Mouse (Mus musculus) hindbrain, postnatal 0 days (tissue): ENCODE results near the gene Sf1. TPM values are rescaled to one million over a fixed set of nuclear protein-coding genes. Genes with fewer than 3 reads are reported as not detected.

Source experiments
- ATAC-seq: fragments of 200-750 bp; cut with Nextera tagmentation; 2 replicates; pipeline ENCODE4 v1.8.0; 2017; ENCODE audit warnings: mild to moderate bottlenecking, moderate TSS enrichment, moderate library complexity
- DNase-seq: peaks from one replicate; pipeline ENCODE4 v3.0.0-alpha.2; 2015; ENCODE audit warnings: low spot score
- H3K27ac ChIP-seq: fragments of 300-500 bp; sonication (generic); 2 replicates; pipeline ENCODE4 v1.5.1; 2014; ENCODE audit warnings: mild to moderate bottlenecking
- H3K27me3 ChIP-seq: fragments of 300-500 bp; sonication (generic); 2 replicates; pipeline ENCODE4 v1.6.1; 2014; ENCODE audit warnings: low read length, mixed read lengths; ENCODE audit not compliant: insufficient read depth
- H3K36me3 ChIP-seq: fragments of 300-500 bp; sonication (generic); 2 replicates; pipeline ENCODE4 v1.6.1; 2014; ENCODE audit warnings: low read length, mixed read lengths; ENCODE audit not compliant: insufficient read depth
- H3K4me1 ChIP-seq: fragments of 300-500 bp; sonication (generic); 2 replicates; pipeline ENCODE4 v1.6.1; 2014; ENCODE audit warnings: antibody characterized with exemption, low read length, mixed read lengths; ENCODE audit not compliant: insufficient read depth
- H3K4me2 ChIP-seq: fragments of 300-500 bp; sonication (generic); 2 replicates; pipeline ENCODE4 v1.6.1; 2014; ENCODE audit warnings: low read depth, mild to moderate bottlenecking, low read length, moderate library complexity, mixed read lengths
- H3K4me3 ChIP-seq: fragments of 300-500 bp; sonication (generic); 2 replicates; pipeline ENCODE4 v1.5.1; 2014; ENCODE audit warnings: low read length
- H3K9ac ChIP-seq: fragments of 300-500 bp; sonication (generic); replicated peaks from 2 replicates; pipeline ENCODE4 v1.6.1; 2014; ENCODE audit warnings: mild to moderate bottlenecking, low read length, moderate library complexity, mixed read lengths
- H3K9me3 ChIP-seq: fragments of 300-500 bp; sonication (generic); 2 replicates; pipeline ENCODE4 v1.6.1; 2016; ENCODE audit warnings: low read length, mixed read lengths
- CTCF ChIP-seq: IDR thresholded peaks from 2 replicates; pipeline ENCODE4 v1.5.1; 2016; ENCODE audit warnings: antibody characterized with exemption, control low read depth, low read depth
- WGBS: fragments of 180-500 bp; shearing (Covaris S2); extraction: QIAGEN DNeasy Blood & Tissue Kit; methylation state at CpG from one replicate; pipeline ENCODE4 v1.1.7; 2014; 5-methylcytosine and 5-hydroxymethylcytosine counted together
- polyA plus RNA-seq: library from polyadenylated mRNA; unstranded; fragments of >200 nt; fragmentation: Nextera tagmentation; extraction: Ambion mirVana; gene quantifications from 2 replicates; pipeline ENCODE4 v1.2.1, GENCODE M21; 2015
- total RNA-seq: library from RNA; depleted of rRNA; stranded (reverse); fragments of >200 nt; gene quantifications from 2 replicates; pipeline ENCODE4 v1.2.3, GENCODE M21; 2014

Gene Sf1
- total and polyA plus RNA-seq, 2 experiments from 2014 or later, result 84.9 to 89.0 TPM

GRCm38 (mm10) chr19:6380411-6381166 lies 17.1 kb downstream of the Sf1 start:
- WGBS, result 95% methylated on average over 9 of the region's 9 CpGs
- Histone ChIP-seq H3K4me2 (no peak overlapping the region), H3K27me3 (no peaks in the 10 kb centered on the region), H3K4me3 (no peak overlapping the region), H3K4me1 (peaks cover 4% of the 10 kb centered on the region), H3K36me3 (peaks cover 31% of the 10 kb centered on the region), H3K9ac (no peak overlapping the region), H3K9me3 (no peaks in the 10 kb centered on the region), H3K27ac (no peak overlapping the region)
- no peak for ATAC-seq
- no peak for DNase-seq
- no peak for TF ChIP-seq CTCF

GRCm38 (mm10) chr19:6381238-6381637 lies 17.7 kb downstream of the Sf1 start:
- whole genome bisulfite sequencing, result 94% methylated on average over 5 of the region's 5 CpGs
- H3K9me3 ChIP-seq, result no peaks in the 10 kb centered on the region
- no peak overlapping the region for H3K9ac ChIP-seq
- no peak for TF ChIP-seq CTCF
- H3K36me3 ChIP-seq, result peaks cover 25% of the 10 kb centered on the region
- H3K4me1 ChIP-seq, result peaks cover 4% of the 10 kb centered on the region
- no peak overlapping the region for H3K4me2 ChIP-seq
- H3K27me3 ChIP-seq, result no peaks in the 10 kb centered on the region
- DNase-seq (no peak), ATAC-seq (no peak)
- no peak overlapping the region for H3K27ac ChIP-seq
- no peak overlapping the region for H3K4me3 ChIP-seq

GRCm38 (mm10) chr19:6382323-6382924 lies 18.9 kb downstream of the Sf1 start:
- H3K4me2 ChIP-seq, result no peak overlapping the region
- ATAC-seq (no peak), DNase-seq (no peak)
- H3K4me3 ChIP-seq, result no peak overlapping the region
- no peaks in the 10 kb centered on the region for H3K27me3 ChIP-seq
- H3K9ac ChIP-seq, result no peak overlapping the region
- H3K27ac ChIP-seq, result no peak overlapping the region
- TF ChIP-seq CTCF, result no peak
- no peaks in the 10 kb centered on the region for H3K9me3 ChIP-seq
- WGBS, result 80% methylated on average over 4 of the region's 4 CpGs
- peaks cover 13% of the 10 kb centered on the region; the same call in 1 of the 2 replicates for H3K36me3 ChIP-seq
- peaks cover 4% of the 10 kb centered on the region for H3K4me1 ChIP-seq

- H3K9ac ChIP-seq, result no peak overlapping the region
- no peaks in the 10 kb centered on the region for H3K9me3 ChIP-seq
- 47% methylated on average over 5 of the region's 5 CpGs for WGBS
- peak overlapping the region; percentile 0; the same call in 1 of the 2 replicates for H3K27ac ChIP-seq
- no peaks in the 10 kb centered on the region for H3K27me3 ChIP-seq
- no peak overlapping the region for H3K4me3 ChIP-seq
- ATAC-seq (0 out of 2 replicates have a peak, but pooled peaks have one; percentile 21), DNase-seq (no peak)
- no peak for TF ChIP-seq CTCF
- H3K4me1 ChIP-seq, result peaks cover 4% of the 10 kb centered on the region; the same call in 1 of the 2 replicates
- H3K36me3 ChIP-seq, result peaks cover 3% of the 10 kb centered on the region; the same call in 1 of the 2 replicates
- H3K4me2 ChIP-seq, result no peak overlapping the region
These were observed 20.0 kb downstream of the Sf1 start for GRCm38 (mm10) chr19:6383470-6383869.

- no peaks in the 10 kb centered on the region for H3K9me3 ChIP-seq
- ATAC-seq (peak; percentile 12; the same call in 1 of the 2 replicates), DNase-seq (peak; percentile 37)
- no peak within 1 kb of the TSS for H3K9ac ChIP-seq
- H3K4me2 ChIP-seq, result no peak within 1 kb of the TSS
- peak within 1 kb of the TSS; percentile 0; the same call in 1 of the 2 replicates for H3K27ac ChIP-seq
- H3K36me3 ChIP-seq, result no peaks in the 10 kb centered on the region
- no peak within 1 kb of the TSS for H3K4me3 ChIP-seq
- TF ChIP-seq CTCF, result no peak
- no peaks in the 10 kb centered on the region for H3K27me3 ChIP-seq
- peaks cover 4% of the 10 kb centered on the region; the same call in 1 of the 2 replicates for H3K4me1 ChIP-seq
- 23% methylated on average over 7 of the region's 7 CpGs for WGBS
These were observed 20.6 kb downstream of the Sf1 start, which contains the start of gene Pygm for GRCm38 (mm10) chr19:6384128-6384527. Pygm (plus strand) TSS chr19:6384399.

GRCm38 (mm10) chr19:6384954-6385353 lies 21.5 kb downstream of the Sf1 start:
- H3K9me3 ChIP-seq, result no peaks in the 10 kb centered on the region
- no peak for DNase-seq
- no peak overlapping the region for H3K4me3 ChIP-seq
- no peak overlapping the region for H3K27ac ChIP-seq
- no peak overlapping the region for H3K9ac ChIP-seq
- WGBS, result 79% methylated on average over 11 of the region's 11 CpGs
- ATAC-seq, result no peak
- H3K4me1 ChIP-seq, result peaks cover 4% of the 10 kb centered on the region; the same call in 1 of the 2 replicates
- no peak overlapping the region for H3K4me2 ChIP-seq
- TF ChIP-seq CTCF, result no peak
- no peaks in the 10 kb centered on the region for H3K36me3 ChIP-seq
- H3K27me3 ChIP-seq, result no peaks in the 10 kb centered on the region

- no peak for DNase-seq
- H3K4me1 ChIP-seq, result peaks cover 4% of the 10 kb centered on the region; the same call in 1 of the 2 replicates
- H3K27ac ChIP-seq, result no peak overlapping the region
- no peak for TF ChIP-seq CTCF
- H3K4me3 ChIP-seq, result no peak overlapping the region
- H3K36me3 ChIP-seq, result no peaks in the 10 kb centered on the region
- H3K9me3 ChIP-seq, result no peaks in the 10 kb centered on the region
- no peak for ATAC-seq
- 82% methylated on average over 5 of the region's 5 CpGs for WGBS
- no peaks in the 10 kb centered on the region for H3K27me3 ChIP-seq
- H3K9ac ChIP-seq, result no peak overlapping the region
- H3K4me2 ChIP-seq, result no peak overlapping the region
These were observed 21.9 kb downstream of the Sf1 start for GRCm38 (mm10) chr19:6385419-6385818.
